Mouse (Mus musculus) gastrocnemius, adult 8-10 months (tissue): ENCODE measurements around the gene Gm15319. TPM values are rescaled to one million over a fixed set of nuclear protein-coding genes. Genes with fewer than 3 reads are reported as not detected.
"Not testable (repeated sequence)": the region's sequence is repeated elsewhere in the genome, so short reads cannot be mapped to it uniquely, and the experiment has no call there.

Experiments
- DNase-seq, 2 experiments: peaks; one replicate each; pipeline ENCODE4 v3.0.0; 2022; ENCODE audit warnings: low spot score in 2 of 2
- total RNA-seq, 4 experiments: library from RNA; stranded (reverse); gene quantifications; 2 replicates each; pipeline ENCODE4 v1.2.4; 2022

The Gm15319 gene
- total RNA-seq, 4 experiments from 2014 or later: 0.43 TPM; not detected in 3

- peak; percentile 45 to 49 for DNase-seq
These were observed 65.0 kb downstream of the Gm15319 start for GRCm38 (mm10) chr8:20297939-20298505.

GRCm38 (mm10) chr8:20296803-20297702 lies 66.0 kb downstream of the Gm15319 start:
- DNase-seq: peak; percentile 75 to 76

GRCm38 (mm10) chr8:20295881-20296280 lies 67.1 kb downstream of the Gm15319 start:
- DNase-seq: not testable (repeated sequence)

- peak in 1 of 2 experiments; percentile 9 for DNase-seq
These were observed 68.2 kb downstream of the Gm15319 start for GRCm38 (mm10) chr8:20294826-20295225.

GRCm38 (mm10) chr8:20293966-20294365 lies 69.0 kb downstream of the Gm15319 start:
- DNase-seq: peak in 1 of 2 experiments; percentile 8

- peak in 1 of 2 experiments; percentile 4 for DNase-seq
These were observed 73.0 kb downstream of the Gm15319 start for GRCm38 (mm10) chr8:20290015-20290414.

GRCm38 (mm10) chr8:20288878-20289277 lies 74.1 kb downstream of the Gm15319 start:
- DNase-seq: not testable (repeated sequence)

GRCm38 (mm10) chr8:20287706-20288105 lies 75.3 kb downstream of the Gm15319 start:
- DNase-seq: not testable (repeated sequence)
